Mouse (Mus musculus) liver, postnatal 0 days (tissue): ENCODE measurements around the gene Dbndd2.

Experiments
- CTCF ChIP-seq: sonication (generic); IDR thresholded peaks from 2 replicates; pipeline ENCODE4 v1.5.1; 2016; ENCODE audit warnings: antibody characterized with exemption, low read depth
- EP300 ChIP-seq: IDR thresholded peaks from 2 replicates; pipeline ENCODE4 v1.6.1; 2016; ENCODE audit warnings: antibody characterized with exemption, low read depth, mild to moderate bottlenecking

DNA sequence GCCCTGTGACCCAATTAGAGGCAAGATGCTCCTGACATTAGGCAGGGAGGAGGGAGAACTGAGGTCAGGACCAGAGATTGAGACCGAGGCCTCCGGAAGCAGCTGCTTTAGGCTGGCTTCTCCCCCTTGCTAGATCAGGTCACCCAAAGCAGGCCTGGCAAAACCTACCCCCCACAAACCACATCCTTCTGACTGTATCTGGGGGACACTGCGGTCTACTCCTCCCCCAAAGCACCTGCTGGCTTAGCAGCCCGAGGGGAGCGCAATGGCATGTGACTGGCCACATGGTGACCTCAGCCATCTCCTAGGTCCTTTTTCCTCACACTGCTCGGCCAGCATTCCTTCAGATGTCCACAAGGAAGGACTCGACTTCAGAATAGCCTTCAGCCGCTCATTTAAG lies 44.8 kb upstream of the Dbndd2 start:
- TF ChIP-seq CTCF, result no peak
- no peak for TF ChIP-seq EP300
